Mouse (Mus musculus): Measurements from ENCODE around the gene Abhd6. TPM values are rescaled to one million over a fixed set of nuclear protein-coding genes. Genes with fewer than 3 reads are reported as not detected.

The Abhd6 gene
- polyA plus RNA-seq, 1 experiment from 2014 or later: 23.8 TPM

DNA sequence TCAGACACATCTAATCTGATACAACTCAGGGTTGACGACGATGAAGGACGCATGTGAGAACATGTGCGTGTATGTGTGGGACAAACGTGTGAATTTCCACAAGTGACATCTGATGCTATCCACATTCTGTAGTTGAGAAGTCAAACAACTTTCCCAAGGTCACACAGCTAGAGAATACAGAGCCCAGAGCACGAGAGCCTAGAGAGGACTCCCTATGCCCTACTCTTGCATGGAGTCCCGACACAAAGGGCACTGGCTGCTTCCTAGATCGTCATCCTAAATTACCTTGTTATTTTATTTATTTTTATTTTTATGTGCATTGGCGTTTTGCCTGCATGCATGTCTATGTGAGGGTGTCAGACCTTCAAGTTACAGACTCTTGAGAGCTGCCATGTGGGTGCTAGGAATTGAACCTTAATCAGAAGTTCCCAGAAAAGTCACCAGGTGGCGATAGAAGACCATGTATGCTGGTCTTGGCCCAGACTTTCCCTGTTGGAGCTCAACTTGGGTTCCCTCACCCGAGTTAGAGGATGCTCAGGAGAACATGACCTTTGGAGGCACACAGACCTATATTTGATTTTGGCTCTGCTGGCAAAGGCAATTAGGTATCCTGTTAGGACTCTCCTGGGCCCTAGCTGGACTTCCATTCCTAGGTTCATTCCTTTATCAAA, 38.3 kb upstream of the Abhd6 start:
- H3K36me3 ChIP-seq (ENCODE audit: control insufficient read depth, insufficient read depth, low read length): no peaks in the 10 kb centered on the region
- peaks cover 2% of the 10 kb centered on the region; the same call in 1 of the 2 replicates for H3K4me1 ChIP-seq (ENCODE audit: control insufficient read depth, insufficient read depth, low read length)
- DNase-seq (ENCODE audit: low spot score): peak; percentile 83

DNA sequence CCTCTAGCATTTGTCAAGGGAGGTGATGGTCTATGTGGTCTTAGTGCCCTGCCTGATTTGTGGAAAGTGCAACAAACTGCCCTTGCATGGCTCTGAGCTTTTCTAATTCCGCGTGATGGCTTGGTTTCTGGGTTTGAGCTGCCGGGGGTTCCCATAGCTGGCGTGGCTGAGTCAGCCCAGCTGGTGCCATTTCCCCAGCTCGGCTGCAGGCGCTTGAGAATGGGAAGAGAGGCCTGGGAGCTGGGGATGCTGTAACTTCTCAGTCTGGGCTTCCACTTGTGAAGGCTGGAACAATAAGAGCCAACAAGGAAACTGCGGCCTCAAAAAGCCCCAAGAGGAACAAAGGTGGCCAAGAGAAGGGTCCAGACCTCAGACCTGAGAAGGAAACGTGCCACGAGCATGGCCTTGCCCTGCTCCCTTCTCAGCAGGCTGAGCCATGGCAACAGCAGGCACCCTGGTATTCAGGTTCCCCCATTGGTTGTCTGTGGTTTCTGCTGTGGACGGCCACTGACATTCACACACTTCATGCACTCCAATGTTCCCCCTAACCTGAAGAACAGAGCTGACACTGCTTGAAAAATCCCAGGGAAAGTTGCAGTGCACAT, 30.7 kb upstream of the Abhd6 start:
- H3K4me3 ChIP-seq (ENCODE audit: low read depth, low read length): no peak overlapping the region
- H3K4me1 ChIP-seq (ENCODE audit: control insufficient read depth, insufficient read depth, low read length): no peaks in the 10 kb centered on the region
- no peaks in the 10 kb centered on the region for H3K9me3 ChIP-seq (ENCODE audit: control insufficient read depth, low read length)
- ATAC-seq (ENCODE audit: insufficient number of reproducible peaks, low FRiP score, low TSS enrichment, low read depth) (no peak), DNase-seq (ENCODE audit: low spot score) (no peak)
- WGBS: 68% methylated on average over 10 of the region's 10 CpGs
- H3K27me3 ChIP-seq (ENCODE audit: control insufficient read depth, insufficient read depth, low read length): no peaks in the 10 kb centered on the region
- H3K4me2 ChIP-seq (ENCODE audit: low read depth, severe bottlenecking): no peak overlapping the region
- H3K36me3 ChIP-seq (ENCODE audit: control insufficient read depth, insufficient read depth, low read length): no peaks in the 10 kb centered on the region
- H3K9ac ChIP-seq (ENCODE audit: low read length): no peak overlapping the region
- no peak overlapping the region for H3K27ac ChIP-seq (replicated peaks; ENCODE audit: low read depth, low read length)

More for the DNA sequence above, 38.3 kb upstream of the Abhd6 start:
- Histone ChIP-seq H3K9ac (ENCODE audit: low read length) (no peak overlapping the region), H3K27ac (replicated peaks; ENCODE audit: low read depth, low read length) (no peak overlapping the region; the same call in 1 of the 2 replicates), H3K4me2 (ENCODE audit: low read depth, severe bottlenecking) (no peak overlapping the region), H3K9me3 (ENCODE audit: control insufficient read depth, low read length) (no peaks in the 10 kb centered on the region), H3K27me3 (ENCODE audit: control insufficient read depth, insufficient read depth, low read length) (no peaks in the 10 kb centered on the region), H3K4me3 (ENCODE audit: low read depth, low read length) (no peak overlapping the region)
- 53% methylated on average over 11 of the region's 11 CpGs for WGBS
- peak; percentile 68 for ATAC-seq (ENCODE audit: insufficient number of reproducible peaks, low FRiP score, low TSS enrichment, low read depth)

DNA sequence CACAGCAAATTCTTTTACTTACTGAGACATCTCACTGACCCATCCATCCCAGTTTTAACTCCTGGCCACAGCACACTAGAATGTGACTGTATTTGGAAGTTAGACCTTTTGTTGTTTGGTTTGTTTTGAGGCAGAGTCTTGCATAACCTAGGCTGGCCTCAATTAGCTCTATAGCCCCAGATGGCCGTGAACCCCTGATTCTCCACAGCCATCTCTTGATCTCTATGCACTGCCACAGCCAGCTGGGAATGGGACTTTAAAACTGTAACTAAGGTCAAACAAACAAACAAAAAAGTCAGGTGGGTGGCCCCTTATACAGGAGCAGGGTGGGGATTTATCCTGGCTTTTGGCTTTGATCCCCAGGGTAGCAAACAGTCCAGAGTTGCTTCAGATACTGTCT, 28.1 kb upstream of the Abhd6 start:
- ATAC-seq (ENCODE audit: insufficient number of reproducible peaks, low FRiP score, low TSS enrichment, low read depth) (no peak), DNase-seq (ENCODE audit: low spot score) (no peak)

DNA sequence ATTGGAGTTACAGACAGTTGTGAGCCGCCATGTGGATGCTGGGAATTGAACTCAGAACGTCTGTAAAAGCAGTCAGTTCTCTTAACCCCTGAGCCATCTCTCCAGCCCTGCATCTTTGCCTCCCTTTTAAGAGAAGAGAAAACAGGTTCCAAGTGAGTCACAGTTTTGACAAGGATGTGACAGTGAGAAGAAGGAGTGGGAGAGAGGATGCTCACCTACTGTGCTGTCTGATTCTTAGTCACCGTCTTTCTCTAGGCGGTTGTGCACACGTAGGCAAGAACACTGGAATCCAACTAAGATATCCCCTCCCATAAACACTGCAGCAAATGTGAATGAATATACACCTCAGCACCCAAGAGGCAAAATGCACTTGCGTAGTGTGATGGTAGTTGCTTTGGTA, 27.5 kb upstream of the Abhd6 start:
- Histone ChIP-seq H3K4me3 (ENCODE audit: low read depth, low read length) (no peak overlapping the region), H3K9ac (ENCODE audit: low read length) (no peak overlapping the region), H3K27ac (replicated peaks; ENCODE audit: low read depth, low read length) (no peak overlapping the region), H3K36me3 (ENCODE audit: control insufficient read depth, insufficient read depth, low read length) (no peaks in the 10 kb centered on the region), H3K4me1 (ENCODE audit: control insufficient read depth, insufficient read depth, low read length) (no peaks in the 10 kb centered on the region), H3K27me3 (ENCODE audit: control insufficient read depth, insufficient read depth, low read length) (no peaks in the 10 kb centered on the region), H3K9me3 (ENCODE audit: control insufficient read depth, low read length) (no peaks in the 10 kb centered on the region), H3K4me2 (ENCODE audit: low read depth, severe bottlenecking) (no peak overlapping the region)
- whole genome bisulfite sequencing: 91% methylated on average over 6 of the region's 6 CpGs
- DNase-seq (ENCODE audit: low spot score) (no peak), ATAC-seq (ENCODE audit: insufficient number of reproducible peaks, low FRiP score, low TSS enrichment, low read depth) (no peak)

More for the DNA sequence above, 28.1 kb upstream of the Abhd6 start:
- no peak overlapping the region for H3K9ac ChIP-seq (ENCODE audit: low read length)
- H3K4me2 ChIP-seq (ENCODE audit: low read depth, severe bottlenecking): no peak overlapping the region
- no peaks in the 10 kb centered on the region for H3K9me3 ChIP-seq (ENCODE audit: control insufficient read depth, low read length)
- H3K27me3 ChIP-seq (ENCODE audit: control insufficient read depth, insufficient read depth, low read length): no peaks in the 10 kb centered on the region
- no peaks in the 10 kb centered on the region for H3K4me1 ChIP-seq (ENCODE audit: control insufficient read depth, insufficient read depth, low read length)
- 74% methylated on average over 1 of the region's 1 CpGs for WGBS
- no peak overlapping the region for H3K27ac ChIP-seq (replicated peaks; ENCODE audit: low read depth, low read length)
- H3K36me3 ChIP-seq (ENCODE audit: control insufficient read depth, insufficient read depth, low read length): no peaks in the 10 kb centered on the region
- no peak overlapping the region for H3K4me3 ChIP-seq (ENCODE audit: low read depth, low read length)

DNA sequence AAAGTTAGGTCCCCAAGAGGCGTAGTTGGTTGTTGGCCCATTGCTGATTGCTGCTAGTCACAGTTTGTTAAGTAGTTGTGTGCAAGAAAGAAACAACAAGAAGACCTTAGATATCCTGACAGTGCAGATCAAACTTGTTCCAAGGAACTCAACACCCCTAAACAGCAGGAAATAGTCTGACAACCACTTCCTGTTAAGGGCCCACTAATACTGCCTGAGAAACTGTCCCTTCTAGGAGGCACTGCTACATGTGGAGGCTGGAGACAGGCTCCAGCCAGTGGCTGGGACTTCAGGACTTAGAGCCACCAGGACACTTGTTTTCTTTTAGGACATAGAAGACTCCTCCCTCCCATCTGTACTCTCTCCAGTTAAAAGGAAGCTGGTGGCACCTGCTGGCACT, 25.2 kb upstream of the Abhd6 start:
- H3K9me3 ChIP-seq (ENCODE audit: control insufficient read depth, low read length): no peaks in the 10 kb centered on the region
- no peak overlapping the region for H3K4me2 ChIP-seq (ENCODE audit: low read depth, severe bottlenecking)
- no peak overlapping the region for H3K9ac ChIP-seq (ENCODE audit: low read length)
- H3K4me1 ChIP-seq (ENCODE audit: control insufficient read depth, insufficient read depth, low read length): no peaks in the 10 kb centered on the region
- no peak for ATAC-seq (ENCODE audit: insufficient number of reproducible peaks, low FRiP score, low TSS enrichment, low read depth)
- WGBS: 93% methylated on average over 1 of the region's 1 CpGs
- H3K4me3 ChIP-seq (ENCODE audit: low read depth, low read length): no peak overlapping the region
- DNase-seq (ENCODE audit: low spot score): no peak
- H3K27me3 ChIP-seq (ENCODE audit: control insufficient read depth, insufficient read depth, low read length): no peaks in the 10 kb centered on the region
- no peaks in the 10 kb centered on the region for H3K36me3 ChIP-seq (ENCODE audit: control insufficient read depth, insufficient read depth, low read length)
- H3K27ac ChIP-seq (replicated peaks; ENCODE audit: low read depth, low read length): no peak overlapping the region

DNA sequence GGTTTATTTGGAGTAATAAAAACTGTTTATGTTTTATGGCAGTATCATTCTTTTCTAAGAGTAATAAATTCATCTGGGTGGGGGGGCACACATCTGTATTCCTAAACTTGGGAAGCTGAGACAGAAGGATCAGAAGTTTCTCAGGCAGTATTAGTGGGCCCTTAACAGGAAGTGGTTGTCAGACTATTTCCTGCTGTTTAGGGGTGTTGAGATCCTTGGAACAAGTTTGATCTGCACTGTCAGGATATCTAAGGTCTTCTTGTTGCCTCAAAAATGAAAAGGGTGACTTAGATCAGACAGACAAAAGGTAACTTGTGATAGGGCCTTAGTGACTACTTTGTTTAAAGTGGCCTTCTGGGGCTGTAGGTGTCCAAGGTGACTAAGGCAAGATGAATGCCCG, 24.5 kb upstream of the Abhd6 start:
- WGBS: 93% methylated on average over 1 of the region's 1 CpGs
- no peaks in the 10 kb centered on the region for H3K9me3 ChIP-seq (ENCODE audit: control insufficient read depth, low read length)
- no peak overlapping the region for H3K4me2 ChIP-seq (ENCODE audit: low read depth, severe bottlenecking)
- H3K4me1 ChIP-seq (ENCODE audit: control insufficient read depth, insufficient read depth, low read length): no peaks in the 10 kb centered on the region
- no peak overlapping the region for H3K4me3 ChIP-seq (ENCODE audit: low read depth, low read length)
- no peaks in the 10 kb centered on the region for H3K36me3 ChIP-seq (ENCODE audit: control insufficient read depth, insufficient read depth, low read length)
- H3K27me3 ChIP-seq (ENCODE audit: control insufficient read depth, insufficient read depth, low read length): no peaks in the 10 kb centered on the region
- H3K27ac ChIP-seq (replicated peaks; ENCODE audit: low read depth, low read length): no peak overlapping the region
- ATAC-seq (ENCODE audit: insufficient number of reproducible peaks, low FRiP score, low TSS enrichment, low read depth): no peak
- no peak for DNase-seq (ENCODE audit: low spot score)
- no peak overlapping the region for H3K9ac ChIP-seq (ENCODE audit: low read length)

DNA sequence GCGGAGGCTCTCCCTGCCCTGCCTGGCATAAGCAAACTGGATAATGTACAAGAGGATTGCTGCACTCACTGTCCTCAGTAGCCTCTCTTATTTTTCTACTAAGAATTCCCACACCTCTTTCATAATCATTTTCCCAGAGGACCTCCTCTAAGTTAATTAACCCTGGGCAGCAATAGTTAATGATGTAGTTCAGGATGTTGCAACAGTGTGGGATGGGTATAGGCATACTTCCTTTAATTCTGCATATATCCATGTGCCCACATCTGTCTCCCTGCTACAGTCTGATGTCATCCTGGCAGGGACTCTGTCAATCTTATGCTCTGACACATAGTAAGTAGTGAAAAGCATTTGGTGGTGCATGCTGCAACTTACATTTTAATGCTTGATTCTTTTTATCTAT, 21.5 kb upstream of the Abhd6 start:
- H3K4me1 ChIP-seq (ENCODE audit: control insufficient read depth, insufficient read depth, low read length): no peaks in the 10 kb centered on the region
- no peak overlapping the region for H3K9ac ChIP-seq (ENCODE audit: low read length)
- H3K4me2 ChIP-seq (ENCODE audit: low read depth, severe bottlenecking): no peak overlapping the region
- H3K27me3 ChIP-seq (ENCODE audit: control insufficient read depth, insufficient read depth, low read length): no peaks in the 10 kb centered on the region
- no peak overlapping the region for H3K4me3 ChIP-seq (ENCODE audit: low read depth, low read length)
- H3K27ac ChIP-seq (replicated peaks; ENCODE audit: low read depth, low read length): no peak overlapping the region
- 84% methylated on average over 1 of the region's 1 CpGs for WGBS
- DNase-seq (ENCODE audit: low spot score) (no peak), ATAC-seq (ENCODE audit: insufficient number of reproducible peaks, low FRiP score, low TSS enrichment, low read depth) (no peak)
- no peaks in the 10 kb centered on the region for H3K9me3 ChIP-seq (ENCODE audit: control insufficient read depth, low read length)
- no peaks in the 10 kb centered on the region for H3K36me3 ChIP-seq (ENCODE audit: control insufficient read depth, insufficient read depth, low read length)

DNA sequence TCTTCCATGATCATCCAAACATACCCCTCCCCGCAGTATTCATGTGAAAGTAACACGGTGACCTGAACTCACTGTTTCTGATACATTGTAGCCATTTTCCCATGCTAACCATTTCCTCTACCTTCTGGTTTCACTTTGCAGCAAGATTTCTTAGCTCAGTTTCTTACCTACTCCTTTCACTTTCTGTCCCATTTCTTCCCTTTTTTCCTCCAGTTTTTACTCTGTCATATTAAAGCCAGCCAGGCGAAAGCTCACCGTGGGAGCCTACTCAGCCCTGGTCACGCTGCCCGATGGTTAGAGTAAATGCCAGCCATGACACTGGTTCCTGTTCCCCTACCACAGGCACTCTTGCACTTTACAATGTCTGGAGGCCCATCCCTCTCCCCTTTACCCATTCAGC, 15.8 kb upstream of the Abhd6 start:
- Histone ChIP-seq H3K9ac (ENCODE audit: low read length) (no peak overlapping the region), H3K4me2 (ENCODE audit: low read depth, severe bottlenecking) (no peak overlapping the region), H3K4me3 (ENCODE audit: low read depth, low read length) (no peak overlapping the region), H3K27me3 (ENCODE audit: control insufficient read depth, insufficient read depth, low read length) (no peaks in the 10 kb centered on the region), H3K36me3 (ENCODE audit: control insufficient read depth, insufficient read depth, low read length) (no peaks in the 10 kb centered on the region), H3K4me1 (ENCODE audit: control insufficient read depth, insufficient read depth, low read length) (no peaks in the 10 kb centered on the region), H3K9me3 (ENCODE audit: control insufficient read depth, low read length) (no peaks in the 10 kb centered on the region), H3K27ac (replicated peaks; ENCODE audit: low read depth, low read length) (no peak overlapping the region)
- DNase-seq (ENCODE audit: low spot score) (no peak), ATAC-seq (ENCODE audit: insufficient number of reproducible peaks, low FRiP score, low TSS enrichment, low read depth) (no peak)
- WGBS: 94% methylated on average over 6 of the region's 6 CpGs

DNA sequence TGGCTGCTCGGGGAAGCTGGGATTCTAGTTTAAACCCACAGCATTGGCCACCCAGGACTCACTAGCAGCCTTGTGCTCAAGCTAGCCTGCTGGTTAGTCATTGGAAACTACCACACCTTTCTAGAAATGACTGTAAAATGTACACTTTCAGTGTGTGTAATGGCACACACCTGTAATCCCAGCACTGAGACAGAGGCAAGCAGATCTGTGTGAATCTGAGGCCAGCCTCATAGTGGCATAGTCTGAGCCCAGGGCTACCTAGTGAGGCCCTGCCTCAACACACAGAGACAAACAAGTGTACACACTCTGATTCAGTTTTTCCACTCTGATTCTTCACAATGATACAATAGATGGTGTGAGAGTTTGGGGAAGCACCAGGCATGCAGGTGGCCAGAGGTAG, 13.3 kb upstream of the Abhd6 start:
- H3K36me3 ChIP-seq (ENCODE audit: control insufficient read depth, insufficient read depth, low read length): no peaks in the 10 kb centered on the region

More for the DNA sequence above, 13.3 kb upstream of the Abhd6 start:
- no peaks in the 10 kb centered on the region for H3K4me1 ChIP-seq (ENCODE audit: control insufficient read depth, insufficient read depth, low read length)
- 86% methylated on average over 1 of the region's 1 CpGs for WGBS
- ATAC-seq (ENCODE audit: insufficient number of reproducible peaks, low FRiP score, low TSS enrichment, low read depth) (no peak), DNase-seq (ENCODE audit: low spot score) (no peak)
- H3K27me3 ChIP-seq (ENCODE audit: control insufficient read depth, insufficient read depth, low read length): no peaks in the 10 kb centered on the region
- no peak overlapping the region for H3K27ac ChIP-seq (replicated peaks; ENCODE audit: low read depth, low read length)
- H3K9ac ChIP-seq (ENCODE audit: low read length): no peak overlapping the region
- no peak overlapping the region for H3K4me2 ChIP-seq (ENCODE audit: low read depth, severe bottlenecking)
- H3K4me3 ChIP-seq (ENCODE audit: low read depth, low read length): no peak overlapping the region
- no peaks in the 10 kb centered on the region for H3K9me3 ChIP-seq (ENCODE audit: control insufficient read depth, low read length)

Measured in limb, embryonic 11.5 days (tissue).